Mouse (Mus musculus) cerebellum, postnatal 10 days (tissue): ENCODE results near the gene Sfswap.
A peak's percentile ranks its signal among the peaks of the same experiment; 100 is the strongest.
"Not testable (repeated sequence)": the region's sequence is repeated elsewhere in the genome, so short reads cannot be mapped to it uniquely, and the experiment has no call there.

Source experiments
- DNase-seq, 2 experiments: peaks; one replicate each; pipeline ENCODE4 v3.0.0; 2021; ENCODE audit warnings: mixed read lengths in 2 of 2

Gene Sfswap

GRCm38 (mm10) chr5:129500722-129501634 lies at the start of gene Sfswap:
TSS of gene Sfswap (plus strand) at chr5:129501221.
- peak; percentile 85 to 88 for DNase-seq

GRCm38 (mm10) chr5:129452561-129452960 lies 48.5 kb upstream of the Sfswap start:
- DNase-seq, result no peak

- DNase-seq, result peak; percentile 94 to 95
These were observed 46.1 kb upstream of the Sfswap start for GRCm38 (mm10) chr5:129454802-129455528.

GRCm38 (mm10) chr5:129455529-129455896 lies 45.5 kb upstream of the Sfswap start:
- DNase-seq, result no peak

GRCm38 (mm10) chr5:129456579-129457140 lies 44.4 kb upstream of the Sfswap start:
- DNase-seq, result peak; percentile 43 to 46

GRCm38 (mm10) chr5:129458109-129458508 lies 42.9 kb upstream of the Sfswap start:
- DNase-seq, result no peak

- peak; percentile 26 to 29 for DNase-seq
These were observed 42.5 kb upstream of the Sfswap start for GRCm38 (mm10) chr5:129458541-129458940.

GRCm38 (mm10) chr5:129460798-129461476 lies 40.1 kb upstream of the Sfswap start:
- peak in 1 of 2 experiments; percentile 20 for DNase-seq

GRCm38 (mm10) chr5:129463648-129464047 lies 37.4 kb upstream of the Sfswap start:
- DNase-seq, result not testable (repeated sequence)

GRCm38 (mm10) chr5:129465788-129466187 lies 35.2 kb upstream of the Sfswap start:
- DNase-seq, result no peak

- DNase-seq, result no peak
These were observed 25.4 kb upstream of the Sfswap start for GRCm38 (mm10) chr5:129475532-129476045.

GRCm38 (mm10) chr5:129489879-129490278 lies 11.1 kb upstream of the Sfswap start:
- DNase-seq, result no peak

GRCm38 (mm10) chr5:129501671-129502070 lies 650 bp downstream of the Sfswap start:
- peak; percentile 35 to 43 for DNase-seq

- no peak for DNase-seq
These were observed 5.9 kb downstream of the Sfswap start for GRCm38 (mm10) chr5:129506886-129507285.

GRCm38 (mm10) chr5:129518180-129518579 lies 17.2 kb downstream of the Sfswap start:
- peak; percentile 52 to 54 for DNase-seq

- peak in 1 of 2 experiments; percentile 17 for DNase-seq
These were observed 17.8 kb downstream of the Sfswap start for GRCm38 (mm10) chr5:129518786-129519185.

- DNase-seq, result no peak
These were observed 18.6 kb downstream of the Sfswap start for GRCm38 (mm10) chr5:129519591-129519990.

- peak; percentile 67 to 76 for DNase-seq
These were observed 20.5 kb downstream of the Sfswap start for GRCm38 (mm10) chr5:129521501-129521900.

- no peak for DNase-seq
These were observed 20.9 kb downstream of the Sfswap start for GRCm38 (mm10) chr5:129521913-129522312.

- no peak for DNase-seq
These were observed 22.1 kb downstream of the Sfswap start for GRCm38 (mm10) chr5:129523166-129523565.

- no peak for DNase-seq
These were observed 23.7 kb downstream of the Sfswap start for GRCm38 (mm10) chr5:129524751-129525150.

GRCm38 (mm10) chr5:129527162-129527561 lies 26.1 kb downstream of the Sfswap start:
- no peak for DNase-seq
